Mouse (Mus musculus) lung, adult 2 months (tissue): ENCODE results near the gene Fscb.

Source experiments
- CTCF ChIP-seq: fragments of 200-500 bp; IDR thresholded peaks from 2 replicates; pipeline ENCODE4 v1.5.1; 2011; ENCODE audit warnings: mild to moderate bottlenecking, low read length, control low read depth; ENCODE audit not compliant: insufficient read depth
- POLR2A ChIP-seq: fragments of 200-500 bp; IDR thresholded peaks from 2 replicates; pipeline ENCODE4 v1.6.1; 2011; ENCODE audit warnings: low read depth, mild to moderate bottlenecking, control low read depth, low read length, borderline replicate concordance; ENCODE audit errors: extremely low read depth

GRCm38 (mm10) chr12:64449911-64450310, 24.6 kb downstream of the Fscb start:
- TF ChIP-seq CTCF (no peak), POLR2A (no peak)
